Mouse (Mus musculus): Measurements from ENCODE around the gene Pax2.

The Pax2 gene

DNA sequence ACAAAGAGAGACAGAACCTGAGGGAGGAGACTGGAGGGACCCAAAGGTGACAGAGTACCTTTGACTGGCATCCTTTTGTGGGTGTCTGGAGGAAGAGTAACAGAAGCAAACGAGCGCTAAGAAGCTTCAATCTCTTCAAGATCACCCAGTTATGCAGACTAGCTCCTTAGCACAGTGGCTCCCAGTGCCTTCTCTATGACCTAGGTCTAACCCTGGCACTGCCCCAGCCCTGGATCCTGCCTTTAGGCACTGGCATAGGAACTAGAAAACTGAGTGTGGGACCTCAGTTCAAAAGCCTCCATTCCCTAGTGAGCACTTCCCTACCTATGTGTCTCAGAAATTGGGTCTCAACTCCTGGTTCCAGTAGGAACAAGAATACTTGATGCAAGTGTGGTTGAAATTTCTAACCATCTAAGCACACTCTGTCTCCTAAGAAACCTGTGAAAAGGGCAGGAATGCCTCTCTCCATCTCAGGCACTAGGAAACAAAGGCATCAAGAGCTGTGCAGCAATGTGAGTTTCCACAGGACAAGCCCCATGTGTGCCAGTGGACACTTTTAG lies 11.8 kb upstream of the Pax2 start:
- ChIA-PET CTCF (interaction anchor here in 1 of 4 experiments (1.4 kb wide), 1 partner anchor 11 kb away, joined by 3 read pairs; the partner anchor contains the start of gene Pax2), POLR2A (interaction anchor here in 1 of 4 experiments (0.7 kb wide), 1 partner anchor 551 kb away, joined by 7 read pairs; no protein-coding TSS in a partner anchor)

DNA sequence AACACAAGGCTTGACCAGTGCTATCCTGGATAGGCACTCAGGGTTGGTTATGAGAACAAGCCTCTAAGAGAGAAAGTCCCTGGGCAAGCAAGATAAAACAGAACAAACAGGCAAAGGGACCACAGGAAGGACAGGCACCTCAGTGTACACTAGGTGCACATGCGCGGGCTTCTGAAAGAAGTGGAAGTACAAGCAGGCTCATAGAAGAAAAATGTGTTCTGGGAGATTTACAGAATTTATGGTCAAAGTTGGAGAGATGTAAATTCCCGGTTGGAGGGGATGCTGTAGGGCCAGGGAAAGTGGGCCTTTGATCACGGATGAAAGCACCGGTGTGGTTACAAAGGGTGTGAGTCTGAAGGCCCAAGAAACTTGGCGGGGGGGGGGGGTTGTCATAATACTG lies 10.1 kb upstream of the Pax2 start:
- POLR2A ChIA-PET: interaction anchor here in 1 of 4 experiments (0.6 kb wide), 1 partner anchor 381 kb away, joined by 4 read pairs; no protein-coding TSS in a partner anchor

DNA sequence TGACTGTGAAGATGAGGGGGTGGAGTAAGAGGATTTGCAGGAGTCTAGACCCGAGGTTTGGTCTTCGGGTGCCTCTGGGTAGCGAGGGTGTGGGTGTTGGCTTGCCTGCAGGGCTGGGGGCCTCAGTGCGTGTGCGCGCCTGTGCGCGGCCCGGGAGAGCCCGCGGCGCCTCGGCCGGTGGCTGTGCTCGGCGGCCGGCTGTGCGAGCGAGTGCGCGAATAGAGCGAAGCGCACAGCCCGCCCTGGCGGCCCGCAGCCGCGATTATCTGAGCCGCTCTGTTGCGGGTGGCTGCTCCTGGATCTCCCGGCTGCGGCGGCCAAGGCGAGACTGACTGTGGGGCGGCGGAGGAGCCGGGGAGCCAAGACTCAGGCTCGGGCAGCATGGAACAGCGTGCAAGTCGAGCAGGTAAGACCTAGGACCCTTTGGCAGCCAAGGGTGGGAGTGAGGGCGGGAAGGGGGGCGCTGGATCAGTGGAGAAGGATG lies 9.3 kb upstream of the Pax2 start:
- ChIA-PET CTCF (interaction anchor here in 1 of 4 experiments (1.5 kb wide), 1 partner anchor 284 kb away, joined by 3 read pairs; no protein-coding TSS in a partner anchor), POLR2A (interaction anchor here in 1 of 4 experiments (0.6 kb wide), 1 partner anchor 380 kb away, joined by 4 read pairs; no protein-coding TSS in a partner anchor)

More for the DNA sequence above, 10.1 kb upstream of the Pax2 start:
- CTCF ChIA-PET: no interaction called here

DNA sequence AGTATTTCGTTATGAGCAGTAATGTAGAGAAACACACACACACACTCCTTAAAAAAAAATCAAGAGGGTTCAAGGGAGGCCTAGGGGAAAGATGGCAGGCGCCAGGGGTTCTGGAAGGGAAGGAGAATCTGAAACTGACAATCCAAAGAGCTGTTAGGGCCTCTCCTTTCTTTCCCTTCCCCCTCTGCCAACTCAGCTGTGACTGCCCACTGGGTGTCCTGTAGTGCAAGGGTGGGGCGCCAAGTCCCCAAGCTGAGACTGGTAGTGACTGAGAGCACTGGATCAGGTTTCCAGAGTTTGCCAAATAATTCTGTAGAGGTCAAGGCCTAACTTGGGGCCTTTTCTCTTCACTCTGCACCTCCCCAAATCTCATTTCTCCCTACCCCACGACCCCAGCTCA lies 8.4 kb upstream of the Pax2 start:
- CTCF ChIA-PET: interaction anchor here in 1 of 4 experiments (1.5 kb wide), 1 partner anchor 283 kb away, joined by 3 read pairs; no protein-coding TSS in a partner anchor
- POLR2A ChIA-PET: interaction anchor here in 2 of 4 experiments (0.5 to 1.5 kb wide), 4 partner anchors 62 to 236 kb away, joined by 3 to 4 read pairs (median 4); no protein-coding TSS in a partner anchor

DNA sequence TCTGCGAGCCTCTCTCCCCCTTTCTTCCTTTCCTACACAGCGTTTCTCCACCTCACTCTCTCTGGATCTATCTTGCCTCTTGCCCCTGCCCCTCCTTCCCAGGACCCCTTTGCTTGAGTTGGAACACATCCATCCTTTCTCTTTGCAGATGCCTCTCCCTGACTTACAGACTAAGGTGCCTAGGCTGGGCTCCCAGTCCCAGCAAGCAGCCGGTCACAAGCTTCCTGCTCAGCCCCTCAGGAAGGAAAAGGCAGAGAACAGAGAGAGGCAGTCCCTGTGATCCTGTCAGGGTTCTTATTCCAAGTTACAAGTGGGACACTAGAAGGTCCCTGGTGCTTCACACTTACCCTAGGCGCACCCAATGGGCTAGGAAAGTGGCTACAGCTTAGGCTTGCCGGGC lies 7.6 kb upstream of the Pax2 start:
- POLR2A ChIA-PET: interaction anchor here in 2 of 4 experiments (0.6 to 1.5 kb wide), 3 partner anchors 29 to 237 kb away, joined by 3 to 4 read pairs (median 3); no protein-coding TSS in a partner anchor
- CTCF ChIA-PET: interaction anchor here in 3 of 4 experiments (0.5 to 1.4 kb wide), 3 partner anchors 92 to 186 kb away, joined by 3 read pairs; partner anchors contain the start of gene Hif1an (in 1 of the 3)

DNA sequence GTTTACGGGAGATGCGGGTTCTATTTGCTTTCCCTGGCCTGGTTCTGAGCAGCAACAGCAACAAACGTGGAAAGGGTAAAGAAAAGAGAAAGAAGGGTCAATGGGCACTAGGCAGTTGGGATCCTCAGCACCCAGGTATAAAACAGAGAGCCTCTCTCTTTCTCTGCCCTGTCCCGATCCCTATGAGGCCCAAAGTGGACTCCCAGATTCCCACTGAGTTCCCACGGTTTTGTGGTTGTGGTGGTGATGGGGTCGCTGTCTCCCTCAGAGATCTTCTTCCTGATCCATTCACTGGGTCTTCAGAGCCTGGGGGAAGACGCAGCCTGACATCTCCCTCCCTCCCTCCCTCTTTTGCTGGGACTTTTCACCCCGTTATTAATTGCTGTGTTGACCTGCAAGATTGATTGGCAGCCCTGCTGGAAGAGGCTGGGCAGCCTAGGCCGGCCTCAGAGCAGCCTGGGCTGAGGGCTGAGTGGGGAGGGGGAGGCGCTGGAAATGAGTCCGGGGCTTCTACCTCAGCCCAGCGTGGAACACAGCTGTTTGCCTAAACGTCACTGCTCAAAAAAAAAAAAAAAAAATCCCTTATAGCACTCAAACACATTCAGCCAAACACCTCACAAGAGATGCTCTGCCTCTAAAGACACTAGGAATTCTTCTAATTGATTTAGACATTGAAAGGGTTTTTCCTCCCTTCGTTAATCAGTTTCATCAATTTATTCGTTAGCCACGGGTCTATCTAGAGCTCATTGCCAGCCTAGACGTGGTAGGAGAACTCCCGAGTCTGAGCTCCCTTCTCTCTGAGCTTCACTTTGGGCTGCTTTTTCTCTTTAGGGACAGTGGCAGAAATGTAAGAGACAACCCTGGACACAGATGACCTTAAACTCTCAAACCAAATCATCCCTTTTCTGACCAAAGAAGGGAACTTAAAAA lies 6.5 kb upstream of the Pax2 start:
- ChIA-PET POLR2A (interaction anchor here in 1 of 4 experiments (0.8 to 0.9 kb wide), 2 partner anchors 10 to 328 kb away, joined by 3 read pairs; no protein-coding TSS in a partner anchor), CTCF (interaction anchor here in 3 of 4 experiments (0.5 to 1.9 kb wide), 6 partner anchors 66 to 187 kb away, joined by 3 to 11 read pairs (median 4); partner anchors contain the start of gene Hif1an (in 1 of the 3))

DNA sequence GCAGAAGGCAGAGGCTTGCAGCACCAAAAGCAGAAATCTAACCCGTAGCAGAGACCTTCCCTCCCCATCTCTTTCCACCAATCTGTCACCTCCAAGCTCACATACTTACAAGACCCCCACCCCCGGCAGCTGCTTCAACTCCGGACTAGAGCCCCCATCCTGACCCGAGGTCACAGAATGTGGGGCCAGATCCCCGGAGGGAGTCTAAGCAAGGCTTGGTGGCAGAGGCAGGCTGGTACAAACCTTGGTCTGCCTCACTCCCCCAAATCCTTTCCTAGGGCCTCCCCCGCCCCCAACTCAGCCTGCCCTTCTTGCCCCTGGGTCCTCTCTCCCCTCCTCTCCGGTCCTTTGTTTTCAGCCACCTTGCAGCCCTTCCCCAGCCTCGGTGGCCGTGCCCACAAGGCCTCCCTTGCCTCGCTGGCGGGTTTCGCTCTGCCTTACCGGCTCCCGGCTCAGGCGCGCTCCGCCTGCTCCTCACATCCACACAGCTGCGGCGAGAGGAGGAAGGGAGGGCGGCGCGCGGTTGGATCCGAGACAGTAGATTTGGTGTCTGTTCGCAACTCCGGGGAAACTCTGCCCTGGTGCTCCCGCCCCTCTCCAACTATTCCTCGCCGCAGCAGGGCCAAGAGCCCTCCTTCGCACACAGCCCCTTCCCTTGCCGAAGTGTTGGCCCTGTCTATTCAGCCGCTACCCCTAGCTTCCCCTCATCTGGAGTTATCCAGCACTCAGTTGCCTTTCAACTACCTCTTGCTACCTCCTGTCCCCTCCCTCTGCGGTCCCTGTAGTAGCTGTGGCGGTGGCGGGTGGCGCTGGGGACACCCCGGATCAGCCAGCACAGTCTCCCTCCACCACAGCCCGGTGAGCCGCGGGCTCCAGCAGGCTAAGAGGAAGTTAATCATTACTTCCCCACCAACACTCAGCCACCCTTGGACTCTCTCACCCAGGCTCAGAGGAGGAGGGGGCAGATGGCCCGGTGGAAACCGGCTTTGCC lies 5.5 kb upstream of the Pax2 start:
- ChIA-PET POLR2A (interaction anchor here in 3 of 4 experiments (0.6 to 0.9 kb wide), 3 partner anchors 9 to 207 kb away, joined by 3 read pairs; no protein-coding TSS in a partner anchor), CTCF (interaction anchor here in 3 of 4 experiments (0.5 to 1.9 kb wide), 6 partner anchors 67 to 641 kb away, joined by 3 to 11 read pairs (median 4); no protein-coding TSS in a partner anchor)

DNA sequence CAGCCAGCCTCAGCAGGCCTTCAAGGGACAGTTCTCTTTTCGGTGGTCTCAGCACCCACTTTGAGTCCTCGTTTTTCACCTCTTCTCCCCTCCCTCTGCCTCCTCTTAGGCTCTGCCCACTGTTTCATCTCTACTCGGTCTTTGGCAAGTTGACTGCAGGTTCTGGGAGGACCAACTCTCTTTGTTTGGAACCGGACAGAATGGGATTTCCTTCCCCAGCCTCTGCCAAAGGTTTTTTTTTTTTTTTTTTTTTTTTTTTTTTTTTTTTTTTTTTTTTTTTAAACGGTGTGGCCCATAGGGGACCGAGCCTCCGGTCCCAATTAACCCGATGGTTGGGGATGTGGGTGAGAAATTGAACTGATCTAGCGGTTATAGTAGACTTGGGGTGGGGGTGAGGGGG lies 4.8 kb upstream of the Pax2 start:
- ChIA-PET POLR2A (no interaction called here), CTCF (interaction anchor here in 2 of 4 experiments (0.5 to 1.9 kb wide), 3 partner anchors 113 to 640 kb away, joined by 3 to 6 read pairs (median 3); no protein-coding TSS in a partner anchor)

DNA sequence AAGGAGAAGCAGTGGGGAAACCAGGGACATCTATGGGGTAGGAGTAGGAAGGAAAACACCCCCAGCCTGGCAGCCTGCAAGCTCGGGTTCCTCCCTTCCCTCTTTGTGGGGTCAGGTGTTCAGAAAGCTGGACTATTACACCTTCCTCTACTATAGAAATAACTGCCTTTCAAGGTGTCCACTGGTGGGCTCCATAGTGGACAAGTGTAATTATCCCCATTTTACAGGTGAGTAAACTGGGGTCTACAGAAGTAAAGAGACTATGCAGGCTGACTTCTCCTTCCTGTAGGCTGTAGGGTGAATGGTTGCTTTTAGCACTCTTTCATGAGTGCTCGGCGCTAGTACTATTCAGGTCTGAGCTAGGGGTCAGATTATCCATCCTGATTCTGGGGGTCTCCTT lies 4.3 kb upstream of the Pax2 start:
- CTCF ChIA-PET: interaction anchor here in 2 of 4 experiments (0.6 to 1.7 kb wide), 3 partner anchors 14 to 169 kb away, joined by 3 to 7 read pairs (median 5); no protein-coding TSS in a partner anchor

DNA sequence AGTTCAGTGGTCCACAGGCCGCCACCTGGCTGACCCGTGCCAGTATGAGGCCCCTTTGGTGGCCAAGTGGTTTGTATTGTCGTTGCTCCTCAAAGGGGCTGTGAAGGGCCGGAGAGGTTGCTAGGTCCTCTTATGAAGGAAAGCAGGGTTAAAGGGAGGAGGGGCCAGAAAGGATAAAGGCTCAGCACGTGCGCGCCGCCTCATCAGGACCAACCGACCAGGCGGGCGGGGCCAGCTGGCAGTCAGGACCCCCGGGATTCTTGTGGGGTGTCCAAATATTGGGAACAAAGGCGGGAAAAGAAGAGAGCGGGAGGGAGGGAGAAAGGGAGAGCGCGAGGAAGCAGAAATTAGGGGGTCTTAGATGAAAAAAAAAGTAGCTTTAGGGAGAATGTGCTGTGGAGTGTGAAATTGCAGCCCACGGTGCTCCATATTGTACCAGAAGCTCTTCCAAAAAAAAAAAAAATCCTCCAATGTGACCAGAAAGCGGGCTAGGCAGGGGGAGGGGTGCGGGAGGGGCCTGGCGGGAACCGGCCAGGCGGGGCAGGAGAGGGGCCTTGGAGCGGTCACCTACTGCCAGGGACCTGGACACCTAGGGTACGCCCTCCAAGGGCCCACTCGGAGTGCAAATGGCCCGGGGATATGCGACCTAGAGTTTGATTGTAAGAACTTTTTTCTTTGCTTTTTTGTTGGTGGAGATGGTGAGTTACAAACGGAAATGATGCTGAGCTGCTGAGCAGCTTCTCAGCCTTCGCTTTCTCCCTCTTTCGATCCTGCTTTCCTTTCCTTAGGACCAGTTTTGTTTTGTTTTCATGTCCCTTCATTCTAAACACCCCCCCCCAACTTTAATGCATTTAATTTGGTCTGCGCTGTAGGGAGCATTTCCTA lies 3.5 kb upstream of the Pax2 start:
- ChIA-PET POLR2A (interaction anchor here in 3 of 4 experiments (0.6 to 1.5 kb wide), 7 partner anchors 19 to 400 kb away, joined by 3 to 5 read pairs (median 3); no protein-coding TSS in a partner anchor), CTCF (interaction anchor here (0.6 to 1.7 kb wide), 13 partner anchors 8 to 558 kb away, joined by 3 to 7 read pairs (median 5); no protein-coding TSS in a partner anchor)

More for the DNA sequence above, 4.3 kb upstream of the Pax2 start:
- POLR2A ChIA-PET: interaction anchor here in 3 of 4 experiments (0.6 to 1.5 kb wide), 5 partner anchors 20 to 401 kb away, joined by 3 to 5 read pairs (median 3); no protein-coding TSS in a partner anchor

DNA sequence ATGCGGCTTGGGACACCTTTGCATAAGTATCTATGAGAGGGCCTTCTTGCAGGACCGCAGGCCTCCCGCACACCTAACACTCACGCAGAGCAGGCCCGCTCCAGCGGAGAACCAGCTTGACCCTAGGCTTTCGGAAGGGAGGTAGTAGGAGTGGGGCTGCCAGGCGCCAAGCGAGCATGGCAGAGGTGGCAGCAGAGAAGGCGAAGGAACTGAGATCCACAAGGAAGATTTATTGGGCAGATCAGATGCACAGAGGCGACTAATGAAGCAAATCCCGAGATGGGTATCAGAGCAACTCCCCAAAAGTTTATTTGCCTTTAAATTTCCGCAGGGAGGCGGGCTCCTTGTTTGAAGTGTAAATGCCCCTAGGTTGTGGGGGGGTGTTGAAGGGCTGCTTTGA lies 2.5 kb upstream of the Pax2 start:
- ChIA-PET POLR2A (no interaction called here), CTCF (interaction anchor here (0.6 to 3.3 kb wide), 10 partner anchors 72 to 262 kb away, joined by 3 to 33 read pairs (median 7); no protein-coding TSS in a partner anchor)

DNA sequence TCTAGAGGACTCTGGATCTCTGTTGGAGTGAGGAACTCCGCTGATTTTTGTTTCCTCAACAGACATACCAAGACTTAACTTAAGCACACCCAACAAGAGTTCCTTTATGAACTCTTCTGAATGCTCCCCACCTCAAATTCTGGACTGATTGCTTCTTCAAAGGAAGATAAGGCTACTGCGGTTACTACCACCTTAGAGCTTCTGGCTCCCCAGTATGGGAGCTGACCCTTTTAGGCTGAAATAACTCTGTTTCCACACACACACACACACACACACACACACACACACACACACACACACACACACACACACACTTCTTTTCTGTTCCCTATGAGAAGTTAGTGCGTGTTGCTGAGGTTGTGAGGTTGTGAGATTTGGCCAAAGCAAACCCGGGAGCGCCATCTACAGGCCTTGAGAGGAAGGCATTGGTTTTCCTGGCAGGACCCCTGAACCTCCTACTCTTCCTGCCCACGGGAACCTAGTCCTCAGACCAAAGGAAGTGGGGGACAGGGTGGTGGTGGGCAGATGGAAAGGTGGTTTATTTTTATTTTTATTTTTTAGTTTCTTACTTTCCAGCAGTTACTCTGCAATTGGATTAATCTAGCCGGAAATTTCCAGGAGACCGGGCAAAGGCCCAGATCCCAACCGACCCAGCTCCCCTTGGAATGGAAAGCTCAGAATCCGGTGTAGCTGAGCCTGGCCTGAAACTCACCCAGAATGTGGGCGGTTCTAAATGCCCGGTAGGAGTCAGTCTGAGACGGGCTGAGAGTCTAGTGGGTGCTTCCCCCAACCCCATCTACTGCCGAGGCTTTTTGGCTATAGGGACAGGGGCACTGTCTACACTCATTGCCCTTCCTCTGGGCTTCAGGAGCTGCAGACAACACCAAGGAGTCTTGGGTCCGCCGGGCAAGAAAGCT lies 1.1 kb upstream of the Pax2 start:
- CTCF ChIA-PET: interaction anchor here (0.6 to 3.9 kb wide), 44 partner anchors 11 to 1184 kb away, joined by 3 to 33 read pairs (median 4); partner anchors contain the start of genes Hif1an (in 1 of the 4) and Sec31b (in 1 of the 4)
- POLR2A ChIA-PET: interaction anchor here in 3 of 4 experiments (0.7 to 1.8 kb wide), 6 partner anchors 16 to 461 kb away, joined by 3 to 9 read pairs (median 4); partner anchors contain the start of gene Scd2 (in 1 of the 3)

DNA sequence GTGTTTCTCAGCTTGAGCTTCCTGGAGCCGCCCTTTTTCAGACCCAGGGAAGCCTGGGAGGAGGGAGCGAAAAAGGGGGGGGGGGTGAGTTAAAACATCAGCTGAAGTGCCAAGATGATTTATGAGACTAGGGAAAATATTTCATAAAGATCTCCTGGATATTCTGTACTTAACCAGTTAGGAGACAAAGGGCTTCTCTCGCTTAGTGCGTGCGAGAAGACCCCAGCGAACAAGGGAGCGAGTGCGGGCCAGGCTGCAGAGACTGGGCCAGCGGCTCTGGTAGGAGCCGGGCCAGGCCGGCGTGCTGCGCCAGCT lies 510 bp upstream of the Pax2 start:
- POLR2A ChIA-PET: interaction anchor here in 3 of 4 experiments (0.7 to 1.8 kb wide), 7 partner anchors 15 to 461 kb away, joined by 3 to 9 read pairs (median 4); partner anchors contain the start of genes Hif1an (in 1 of the 3) and Scd2 (in 1 of the 3)
- CTCF ChIA-PET: interaction anchor here (0.6 to 3.9 kb wide), 33 partner anchors 11 to 509 kb away, joined by 3 to 33 read pairs (median 4); partner anchors contain the start of gene Hif1an (in 1 of the 4)

DNA sequence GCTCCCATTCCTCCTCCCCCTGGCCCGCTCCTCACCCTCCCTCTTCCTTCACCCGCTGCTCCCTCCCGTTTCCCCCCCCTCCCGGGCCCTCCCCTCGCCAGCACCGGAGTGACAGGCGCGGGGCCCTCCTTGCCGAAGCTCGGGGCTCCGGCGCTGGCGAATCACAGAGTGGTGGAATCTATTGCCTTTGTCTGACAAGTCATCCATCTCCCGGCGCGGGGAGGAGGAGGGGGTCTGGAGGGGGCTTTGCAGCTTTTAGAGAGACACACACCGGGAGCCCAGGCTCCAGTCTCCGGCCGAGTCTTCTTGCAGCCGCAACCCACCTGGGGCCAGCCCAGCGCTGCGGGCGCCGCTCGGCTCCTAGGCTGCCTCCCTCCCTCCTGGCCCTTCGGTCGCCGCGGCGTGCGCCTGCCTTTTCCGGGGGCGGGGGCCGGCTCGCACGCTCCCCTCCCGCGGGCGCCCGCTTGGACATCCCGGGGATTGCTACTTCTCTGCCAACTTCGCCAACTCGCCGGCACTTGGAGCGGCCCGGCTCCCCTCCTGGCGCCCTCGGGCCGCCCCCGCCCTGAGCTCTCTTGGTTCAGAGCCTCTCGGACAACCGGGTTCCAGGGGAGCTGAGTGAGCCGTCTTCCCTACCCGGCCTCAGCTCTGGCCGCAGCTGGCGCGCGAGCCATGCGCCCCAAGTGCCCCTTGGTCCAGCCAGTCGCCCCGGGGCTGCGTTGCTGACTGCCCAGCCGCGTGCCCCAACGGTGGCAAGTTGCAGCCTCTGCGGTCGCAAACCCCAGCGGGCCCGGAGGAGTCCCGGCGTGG lies 781 bp downstream of the Pax2 start:
- POLR2A ChIA-PET: interaction anchor here in 1 of 4 experiments (1.1 kb wide), 1 partner anchor 194 kb away, joined by 4 read pairs; the partner anchor contains the start of gene Hif1an
- CTCF ChIA-PET: interaction anchor here (0.5 to 3.9 kb wide), 8 partner anchors 17 to 274 kb away, joined by 3 to 33 read pairs (median 9); no protein-coding TSS in a partner anchor

All from embryonic stem cell, embryonic (primary cell).